ENCODE assay signal across 8 mouse cellular contexts in the genomic region with DNA sequence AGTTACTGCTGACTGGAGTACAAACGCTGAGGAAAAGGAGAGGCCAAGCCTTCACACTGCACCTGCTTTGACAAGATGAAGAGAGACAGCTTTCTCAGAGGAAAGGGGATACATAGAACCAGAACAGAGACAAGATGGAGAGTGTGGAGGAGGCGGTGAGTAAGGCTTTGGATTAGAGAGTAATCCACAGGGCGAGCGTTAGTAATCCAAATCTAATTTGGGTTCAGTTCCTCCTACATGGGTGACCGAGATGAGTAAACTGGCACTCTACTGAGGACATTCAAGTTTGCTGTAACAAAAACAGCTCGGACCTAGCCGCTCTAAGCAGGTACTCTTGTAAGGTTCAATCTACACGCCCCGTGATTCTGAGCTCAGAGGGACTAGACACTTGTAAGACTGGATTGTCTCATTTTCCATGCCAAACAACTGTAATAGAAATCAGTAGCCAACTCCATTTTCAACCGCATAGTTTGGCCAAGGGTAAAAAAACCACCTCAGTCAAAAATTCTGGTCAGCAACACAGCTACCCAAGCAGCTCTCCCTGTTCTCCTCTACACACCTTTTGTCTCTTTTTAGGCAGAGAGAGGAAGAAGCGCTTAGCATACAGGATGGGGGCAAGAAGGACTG. TPM values are rescaled to one million over a fixed set of nuclear protein-coding genes. Genes with fewer than 3 reads are reported as not detected.
DNase-seq lines count a peak whose midpoint lies in the region; ATAC-seq and TF ChIP-seq lines count a peak whose summit lies in the region.
"Had no signal": no experiment of that assay in that cellular context is flagged by ENCODE, and none has a peak within 500 bp of the region (broad histone marks: within the 10 kb centered on the region; RNA-seq: fewer than 3 reads in every experiment).

No protein-coding gene starts in this region.

- peak overlapping the region; percentile 84 for H3K9ac ChIP-seq in forebrain, embryonic 12.5 days
- H3K9ac ChIP-seq in liver, embryonic 12.5 days = peak overlapping the region; percentile 86
- no peak overlapping the region for H3K9ac ChIP-seq in stomach, postnatal 0 days (ENCODE audit: low read length)

- peaks cover 42% of the 10 kb centered on the region for H3K36me3 ChIP-seq in forebrain, embryonic 12.5 days (replicated peaks)
- peaks cover 45% of the 10 kb centered on the region for H3K36me3 ChIP-seq in liver, embryonic 12.5 days
- peaks cover 11% of the 10 kb centered on the region for H3K36me3 ChIP-seq in stomach, postnatal 0 days (ENCODE audit: control insufficient read depth, insufficient read depth, low read length)

- no peak for ATAC-seq in forebrain, embryonic 12.5 days (ENCODE audit: low FRiP score)
- no peak for ATAC-seq in liver, embryonic 12.5 days
- ATAC-seq in stomach, postnatal 0 days (ENCODE audit: low FRiP score, low TSS enrichment) = no peak

- no peak for TF ChIP-seq EP300 in stomach, postnatal 0 days (optimal IDR thresholded peaks at IDR 0.05)

- no peak for TF ChIP-seq CTCF in stomach, postnatal 0 days (IDR thresholded peaks at IDR 0.05; ENCODE audit: low read depth)

- no peak overlapping the region for H3K27ac ChIP-seq in forebrain, embryonic 12.5 days
- peak overlapping the region; percentile 90; the same call in 1 of the 2 replicates for H3K27ac ChIP-seq in liver, embryonic 12.5 days
- H3K27ac ChIP-seq in stomach, postnatal 0 days (replicated peaks) = no peak overlapping the region

- H3K4me3 ChIP-seq in forebrain, embryonic 12.5 days (replicated peaks) = peak overlapping the region; percentile 75
- H3K4me3 ChIP-seq in liver, embryonic 12.5 days = peak overlapping the region; percentile 88
- H3K4me3 ChIP-seq in stomach, postnatal 0 days (ENCODE audit: low read depth, low read length) = peak overlapping the region; percentile 72

- peak; percentile 40 to 41 for DNase-seq in right cerebral cortex, adult 2 months (ENCODE audit: low spot score in 2 of 2)
- no peak for DNase-seq in right cerebral cortex, postnatal 36 days (ENCODE audit: low spot score in 2 of 2)
- no peak for DNase-seq in stomach, postnatal 0 days (ENCODE audit: low spot score)
- DNase-seq in cerebellum, postnatal 25 days = no peak
- no peak for DNase-seq in thymus, postnatal 10 days (ENCODE audit: low spot score in 2 of 2)
- DNase-seq: cerebellum, adult 2 months had no signal

- H3K4me1 ChIP-seq in forebrain, embryonic 12.5 days = peaks cover 29% of the 10 kb centered on the region
- peaks cover 33% of the 10 kb centered on the region for H3K4me1 ChIP-seq in liver, embryonic 12.5 days
- 0 out of 2 replicates have a peak, but pooled peaks cover 3% of the 10 kb centered on the region for H3K4me1 ChIP-seq in stomach, postnatal 0 days (replicated peaks; ENCODE audit: control insufficient read depth, insufficient read depth)

- no peaks in the 10 kb centered on the region for H3K27me3 ChIP-seq in forebrain, embryonic 12.5 days
- H3K27me3 ChIP-seq in liver, embryonic 12.5 days (replicated peaks) = no peaks in the 10 kb centered on the region
- H3K27me3 ChIP-seq in stomach, postnatal 0 days (ENCODE audit: control insufficient read depth, insufficient read depth, low read length) = no peaks in the 10 kb centered on the region

- H3K9me3 ChIP-seq in forebrain, embryonic 12.5 days = no peaks in the 10 kb centered on the region
- H3K9me3 ChIP-seq in liver, embryonic 12.5 days (replicated peaks) = no peaks in the 10 kb centered on the region
- no peaks in the 10 kb centered on the region for H3K9me3 ChIP-seq in stomach, postnatal 0 days (ENCODE audit: control insufficient read depth, low read length)

- WGBS in forebrain, embryonic 12.5 days = 71% methylated on average over 11 of the region's 11 CpGs
- 55% methylated on average over 11 of the region's 11 CpGs for WGBS in liver, embryonic 12.5 days (ENCODE audit: insufficient replicate concordance)
- WGBS in stomach, postnatal 0 days = 53% methylated on average over 11 of the region's 11 CpGs

- H3K4me2 ChIP-seq in forebrain, embryonic 12.5 days = peak overlapping the region; percentile 95
- peak overlapping the region; percentile 93 for H3K4me2 ChIP-seq in liver, embryonic 12.5 days
- H3K4me2 ChIP-seq in stomach, postnatal 0 days (replicated peaks; ENCODE audit: low read depth) = peak overlapping the region; percentile 87

RNA-seq across cellular contexts. Expression of a gene that starts 1.7 kb away (rescaled TPM):
- polyA plus RNA-seq in forebrain, embryonic 12.5 days (2016; fragmentation: Nextera tagmentation; extraction: Ambion mirVana) = 123 and 129 TPM in 2 replicates
- 69.5 and 76.4 TPM in 2 replicates for polyA plus RNA-seq in liver, embryonic 12.5 days (2016; fragmentation: Nextera tagmentation; extraction: Ambion mirVana)
- polyA plus RNA-seq in stomach, postnatal 0 days (2015; fragmentation: Nextera tagmentation; extraction: Ambion mirVana) = 11.7 and 13.4 TPM in 2 replicates

RNA-seq across cellular contexts. Expression of a gene that starts 43.5 kb away (rescaled TPM):
- polyA plus RNA-seq in forebrain, embryonic 12.5 days (2016; fragmentation: Nextera tagmentation; extraction: Ambion mirVana) = 16.4 TPM in 2 replicates
- 7.5 and 8.4 TPM in 2 replicates for polyA plus RNA-seq in liver, embryonic 12.5 days (2016; fragmentation: Nextera tagmentation; extraction: Ambion mirVana)
- polyA plus RNA-seq in stomach, postnatal 0 days (2015; fragmentation: Nextera tagmentation; extraction: Ambion mirVana) = 6.2 and 7.1 TPM in 2 replicates

Comparison
In these comparisons a context has a peak if more than half of its experiments do, and no peak if none do; other contexts are left out.
1. DNase-seq: peak in right cerebral cortex, adult 2 months (2 of 2); none in right cerebral cortex, postnatal 36 days (0 of 2), stomach, postnatal 0 days (single experiment), cerebellum, postnatal 25 days (0 of 2) and thymus, postnatal 10 days (0 of 2).
2. Peak in every context shown above with its lines, with median percentiles within 50 percentile points of each other: H3K4me2 ChIP-seq and H3K4me3 ChIP-seq.